Mouse (Mus musculus) liver, adult 2 months (tissue): Measurements from ENCODE around the gene C2cd2l. TPM values are rescaled to one million over a fixed set of nuclear protein-coding genes. Genes with fewer than 3 reads are reported as not detected.
"Not testable (repeated sequence)": the region's sequence is repeated elsewhere in the genome, so short reads cannot be mapped to it uniquely, and the experiment has no call there.

Source experiments
- DNase-seq: peaks from one replicate; pipeline ENCODE4 v3.0.0-alpha.2; 2011; ENCODE audit warnings: low read depth, low spot score; ENCODE audit errors: extremely low read depth
- H3K27ac ChIP-seq: fragments of 200-500 bp; replicated peaks from 2 replicates; pipeline ENCODE4 v1.5.1; 2012; ENCODE audit warnings: low read depth, mild to moderate bottlenecking, control low read depth, inconsistent platforms, low read length; ENCODE audit not compliant: insufficient read depth
- H3K27me3 ChIP-seq: fragments of 200-500 bp; 2 replicates; pipeline ENCODE4 v1.6.1; 2012; ENCODE audit warnings: mild to moderate bottlenecking, moderate library complexity, low read length, inconsistent platforms; ENCODE audit not compliant: control insufficient read depth, insufficient read depth
- H3K36me3 ChIP-seq: fragments of 200-500 bp; 2 replicates; pipeline ENCODE4 v1.6.1; 2012; ENCODE audit warnings: low read length, inconsistent platforms; ENCODE audit not compliant: control insufficient read depth, insufficient read depth
- H3K4me1 ChIP-seq: fragments of 200-500 bp; 2 replicates; pipeline ENCODE4 v1.6.1; 2011; ENCODE audit warnings: low read length; ENCODE audit not compliant: control insufficient read depth, insufficient read depth
- H3K4me3 ChIP-seq: fragments of 200-500 bp; 2 replicates; pipeline ENCODE4 v1.5.1; 2011; ENCODE audit warnings: low read depth, mild to moderate bottlenecking, control low read depth, low read length, moderate library complexity; ENCODE audit not compliant: insufficient read depth
- H3K79me2 ChIP-seq: fragments of 200-500 bp; 2 replicates; pipeline ENCODE4 v1.6.1; 2012; ENCODE audit warnings: inconsistent platforms, mild to moderate bottlenecking, low read length, moderate library complexity; ENCODE audit not compliant: control insufficient read depth, insufficient read depth
- H3K9ac ChIP-seq: fragments of 200-500 bp; 2 replicates; pipeline ENCODE4 v1.6.1; 2012; ENCODE audit warnings: low read depth, mild to moderate bottlenecking, control low read depth, inconsistent platforms, low read length
- CTCF ChIP-seq: fragments of 200-500 bp; IDR thresholded peaks from 2 replicates; pipeline ENCODE4 v1.5.1; 2011; ENCODE audit warnings: low read depth, low read length, control low read depth
- POLR2A ChIP-seq: fragments of 200-500 bp; IDR thresholded peaks from 2 replicates; pipeline ENCODE4 v1.6.1; 2011; ENCODE audit warnings: low read length, control low read depth; ENCODE audit not compliant: insufficient read depth; ENCODE audit errors: extremely low read depth
- WGBS: fragments of 180-500 bp; shearing (Covaris S2); methylation state at CpG from one replicate; pipeline ENCODE4 v1.1.7; 2018; 5-methylcytosine and 5-hydroxymethylcytosine counted together
- polyA plus RNA-seq: library from polyadenylated mRNA; depleted of rRNA; stranded (reverse); fragments of >200 nt; gene quantifications from 2 replicates; pipeline ENCODE4 v1.2.3, GENCODE M21; 2012
- total RNA-seq: library from RNA; depleted of rRNA; stranded (reverse); fragments of >200 nt; gene quantifications from 2 replicates; pipeline ENCODE4 v1.2.3, GENCODE M21; 2014

Gene C2cd2l
- total and polyA plus RNA-seq, 2 experiments = 5.2 to 60.9 TPM

DNA sequence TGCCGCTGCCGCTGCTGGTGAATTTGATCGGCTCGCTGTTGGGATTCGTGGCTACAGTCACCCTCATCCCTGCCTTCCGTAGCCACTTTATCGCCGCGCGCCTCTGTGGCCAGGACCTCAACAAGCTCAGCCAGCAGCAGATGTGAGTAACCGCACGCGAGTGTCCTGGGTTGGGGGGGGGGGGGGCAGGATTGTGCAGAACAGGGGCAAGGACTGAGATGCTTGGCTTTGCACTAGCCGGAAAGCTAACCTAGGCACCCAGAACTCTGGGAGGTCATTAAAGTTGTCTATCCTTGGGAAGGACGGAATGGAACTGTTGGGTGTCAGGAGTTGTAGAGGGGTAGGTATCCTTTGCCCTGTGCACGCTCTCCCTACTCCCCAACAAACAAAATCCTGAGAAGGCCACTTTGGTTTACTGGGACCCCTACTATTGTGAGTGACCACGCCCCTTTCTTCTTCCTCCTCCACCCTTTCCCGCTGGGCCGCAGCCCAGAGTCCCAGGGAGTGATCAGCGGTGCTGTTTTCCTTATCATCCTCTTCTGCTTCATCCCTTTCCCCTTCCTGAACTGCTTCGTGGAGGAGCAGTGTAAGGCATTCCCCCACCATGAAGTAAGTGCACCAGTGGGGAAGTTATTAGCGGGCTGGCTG, 7.1 kb upstream of the C2cd2l start:
- Histone ChIP-seq H3K79me2 (peaks cover 8% of the 10 kb centered on the region; the same call in 1 of the 2 replicates), H3K4me3 (peak overlapping the region; percentile 78), H3K4me1 (peaks cover 3% of the 10 kb centered on the region; the same call in 1 of the 2 replicates), H3K27ac (peak overlapping the region; percentile 76), H3K36me3 (peaks cover 15% of the 10 kb centered on the region; the same call in 1 of the 2 replicates), H3K9ac (peak overlapping the region; percentile 83), H3K27me3 (no peaks in the 10 kb centered on the region)
- WGBS = 3% methylated on average over 22 of the region's 22 CpGs
- TF ChIP-seq POLR2A (no peak), CTCF (no peak)
- no peak for DNase-seq

GRCm38 (mm10) chr9:44326371-44327063, 6.4 kb upstream of the C2cd2l start:
- WGBS = under 1% methylated on average over 38 of the region's 38 CpGs
- Histone ChIP-seq H3K27ac (peak overlapping the region; percentile 82), H3K36me3 (peaks cover 10% of the 10 kb centered on the region; the same call in 1 of the 2 replicates), H3K4me1 (peaks cover 3% of the 10 kb centered on the region; the same call in 1 of the 2 replicates), H3K79me2 (peaks cover 8% of the 10 kb centered on the region; the same call in 1 of the 2 replicates), H3K27me3 (no peaks in the 10 kb centered on the region), H3K4me3 (peak overlapping the region; percentile 78), H3K9ac (peak overlapping the region; percentile 83)
- peak; percentile 90 for DNase-seq
- TF ChIP-seq CTCF (no peak), POLR2A (0 out of 2 replicates have a peak, but pooled peaks have one; percentile 50)

DNA sequence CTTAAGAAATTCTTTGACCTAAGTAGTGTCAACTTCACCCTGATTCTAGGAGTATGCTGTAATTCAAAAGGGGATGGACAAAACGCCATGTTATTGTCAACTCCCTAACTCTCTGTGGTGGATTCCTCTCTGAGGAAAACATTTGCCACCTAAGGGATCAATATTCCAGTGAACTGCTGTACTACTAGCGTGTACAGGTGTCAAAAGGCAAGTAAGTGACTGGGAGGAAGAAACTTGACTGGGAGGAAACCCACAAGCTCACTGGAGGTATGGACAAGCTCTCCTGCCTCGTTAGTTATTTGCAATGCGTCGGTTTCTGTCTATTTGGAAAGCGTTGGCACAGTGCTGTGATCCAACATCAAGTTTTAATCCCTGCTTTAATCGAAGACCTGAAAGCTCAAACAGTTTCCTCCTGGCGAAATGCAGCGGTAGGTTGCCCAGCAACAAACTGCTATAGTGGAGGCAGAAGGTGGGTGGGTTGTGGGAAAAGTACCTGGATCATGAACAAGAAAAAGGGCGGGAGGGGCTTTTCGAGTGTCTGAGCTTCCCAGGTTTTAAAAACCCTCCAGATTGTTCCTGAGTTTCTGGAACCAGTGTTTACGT, 5.8 kb upstream of the C2cd2l start, which contains the start of gene Dpagt1:
Gene Dpagt1, plus strand, starts transcription at position 252 of the 603 bp plus-strand sequence.
- H3K4me3 ChIP-seq = peak within 1 kb of the TSS; percentile 78
- peaks cover 7% of the 10 kb centered on the region; the same call in 1 of the 2 replicates for H3K36me3 ChIP-seq
- WGBS = 1% methylated on average over 12 of the region's 12 CpGs
- peaks cover 8% of the 10 kb centered on the region; the same call in 1 of the 2 replicates for H3K79me2 ChIP-seq
- no peak for TF ChIP-seq POLR2A
- TF ChIP-seq CTCF = no peak
- peak; percentile 66 for DNase-seq
- peak within 1 kb of the TSS; percentile 82 for H3K27ac ChIP-seq
- H3K27me3 ChIP-seq = no peaks in the 10 kb centered on the region
- peaks cover 4% of the 10 kb centered on the region; the same call in 1 of the 2 replicates for H3K4me1 ChIP-seq
- H3K9ac ChIP-seq = peak within 1 kb of the TSS; percentile 83

DNA sequence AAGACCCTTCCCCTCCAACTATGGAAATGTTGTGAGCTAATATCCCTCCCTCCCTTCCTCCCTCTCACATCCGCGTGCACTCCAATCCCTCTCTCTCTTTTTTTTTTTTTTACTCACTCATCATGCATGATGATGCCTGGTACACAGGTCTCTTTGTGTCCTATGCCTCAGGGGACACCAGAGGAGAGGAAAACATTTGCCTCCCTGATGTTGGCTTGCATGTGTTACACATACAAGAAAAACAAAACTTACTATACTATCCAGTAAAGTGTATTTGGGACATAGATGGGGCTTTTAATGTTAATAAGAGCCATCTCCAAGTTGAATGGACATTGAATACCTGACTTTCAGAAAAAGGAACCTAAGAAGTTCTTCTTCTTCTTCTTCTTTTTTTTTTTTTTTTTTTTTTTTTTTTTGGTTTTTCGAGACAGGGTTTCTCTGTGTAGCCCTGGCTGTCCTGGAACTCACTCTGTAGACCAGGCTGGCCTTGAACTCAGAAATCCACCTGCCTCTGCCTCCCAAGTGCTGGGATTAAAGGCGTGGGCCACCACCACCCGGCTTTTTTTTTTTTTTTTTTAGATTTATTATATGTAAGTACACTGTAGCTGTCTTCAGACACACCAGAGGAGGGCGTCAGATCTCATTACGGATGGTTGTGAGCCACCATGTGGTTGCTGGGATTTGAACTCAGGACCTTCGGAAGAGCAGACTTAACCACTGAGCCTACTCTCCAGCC, 5.1 kb upstream of the C2cd2l start:
- H3K79me2 ChIP-seq, H3K4me3 ChIP-seq, H3K36me3 ChIP-seq, DNase-seq, H3K4me1 ChIP-seq, H3K27me3 ChIP-seq, H3K9ac ChIP-seq: not testable (repeated sequence)
- H3K27ac ChIP-seq = peak overlapping the region; percentile 82; the same call in 1 of the 2 replicates
- 73% methylated on average over 7 of the region's 8 CpGs for WGBS

- no peak for DNase-seq
- no peak for TF ChIP-seq CTCF
- no peak for TF ChIP-seq POLR2A
- Histone ChIP-seq H3K4me3 (no peak overlapping the region), H3K36me3 (peaks cover 5% of the 10 kb centered on the region; the same call in 1 of the 2 replicates), H3K79me2 (peaks cover 16% of the 10 kb centered on the region), H3K27me3 (no peaks in the 10 kb centered on the region), H3K9ac (no peak overlapping the region), H3K4me1 (peaks cover 8% of the 10 kb centered on the region; the same call in 1 of the 2 replicates), H3K27ac (no peak overlapping the region)
- 90% methylated on average over 6 of the region's 6 CpGs for WGBS
These were observed 4.1 kb upstream of the C2cd2l start for GRCm38 (mm10) chr9:44324147-44324546.

GRCm38 (mm10) chr9:44323656-44324055, 3.6 kb upstream of the C2cd2l start:
- H3K27ac ChIP-seq, H3K36me3 ChIP-seq, H3K9ac ChIP-seq, DNase-seq, H3K4me3 ChIP-seq, H3K27me3 ChIP-seq, H3K4me1 ChIP-seq: not testable (repeated sequence)
- 85% methylated on average over 3 of the region's 4 CpGs for WGBS
- peaks cover 16% of the 10 kb centered on the region for H3K79me2 ChIP-seq
